Mouse (Mus musculus) heart, postnatal 0 days (tissue): Measurements from ENCODE around the gene Taco1. TPM values are rescaled to one million over a fixed set of nuclear protein-coding genes. Genes with fewer than 3 reads are reported as not detected.
"Not testable (repeated sequence)": the region's sequence is repeated elsewhere in the genome, so short reads cannot be mapped to it uniquely, and the experiment has no call there.

Experiments
- ATAC-seq: fragments of 200-750 bp; cut with Nextera tagmentation; 2 replicates; pipeline ENCODE4 v1.8.0; 2017; ENCODE audit warnings: low read depth, moderate number of reproducible peaks, moderate library complexity; ENCODE audit not compliant: insufficient read depth
- DNase-seq: peaks from one replicate; pipeline ENCODE4 v3.0.0-alpha.2; 2016; ENCODE audit warnings: low spot score
- H3K27ac ChIP-seq: fragments of 300-500 bp; sonication (generic); 2 replicates; pipeline ENCODE4 v1.5.1; 2014; ENCODE audit warnings: low read depth, mild to moderate bottlenecking
- H3K27me3 ChIP-seq: fragments of 300-500 bp; sonication (generic); 2 replicates; pipeline ENCODE4 v1.6.1; 2014; ENCODE audit warnings: low read length, mixed read lengths; ENCODE audit not compliant: control insufficient read depth, insufficient read depth
- H3K36me3 ChIP-seq: fragments of 300-500 bp; sonication (generic); replicated peaks from 2 replicates; pipeline ENCODE4 v1.6.1; 2014; ENCODE audit warnings: low read length, mixed read lengths; ENCODE audit not compliant: control insufficient read depth, insufficient read depth
- H3K4me1 ChIP-seq: fragments of 300-500 bp; sonication (generic); 2 replicates; pipeline ENCODE4 v1.6.1; 2014; ENCODE audit warnings: antibody characterized with exemption; ENCODE audit not compliant: control insufficient read depth, insufficient read depth
- H3K4me2 ChIP-seq: fragments of 300-500 bp; sonication (generic); 2 replicates; pipeline ENCODE4 v1.6.1; 2014; ENCODE audit warnings: low read depth, mild to moderate bottlenecking, low read length, moderate library complexity
- H3K4me3 ChIP-seq: fragments of 300-500 bp; sonication (generic); 2 replicates; pipeline ENCODE4 v1.5.1; 2014; ENCODE audit warnings: low read depth, low read length
- H3K9ac ChIP-seq: fragments of 300-500 bp; sonication (generic); replicated peaks from 2 replicates; pipeline ENCODE4 v1.6.1; 2014; ENCODE audit warnings: low read depth, low read length, mixed read lengths
- H3K9me3 ChIP-seq: fragments of 300-500 bp; sonication (generic); replicated peaks from 2 replicates; pipeline ENCODE4 v1.6.1; 2016; ENCODE audit warnings: low read length; ENCODE audit not compliant: control insufficient read depth
- CTCF ChIP-seq: IDR thresholded peaks from 2 replicates; pipeline ENCODE4 v1.5.1; 2016; ENCODE audit warnings: antibody characterized with exemption, control low read depth, low read depth
- EP300 ChIP-seq: IDR thresholded peaks from 2 replicates; pipeline ENCODE4 v1.6.1; 2016; ENCODE audit warnings: antibody characterized with exemption, low read depth
- WGBS: fragments of 180-500 bp; shearing (Covaris S2); extraction: QIAGEN DNeasy Blood & Tissue Kit; methylation state at CpG from one replicate; pipeline ENCODE4 v1.1.7; 2014; 5-methylcytosine and 5-hydroxymethylcytosine counted together
- polyA plus RNA-seq: library from polyadenylated mRNA; unstranded; fragments of >200 nt; fragmentation: Nextera tagmentation; extraction: Ambion mirVana; gene quantifications from 2 replicates; pipeline ENCODE4 v1.2.1, GENCODE M21; 2015
- total RNA-seq: library from RNA; depleted of rRNA; stranded (reverse); fragments of >200 nt; gene quantifications from 2 replicates; pipeline ENCODE4 v1.2.3, GENCODE M21; 2014; ENCODE audit warnings: low replicate concordance

Gene Taco1
- total and polyA plus RNA-seq, 2 experiments from 2014 or later: 17.4 to 40.6 TPM

DNA sequence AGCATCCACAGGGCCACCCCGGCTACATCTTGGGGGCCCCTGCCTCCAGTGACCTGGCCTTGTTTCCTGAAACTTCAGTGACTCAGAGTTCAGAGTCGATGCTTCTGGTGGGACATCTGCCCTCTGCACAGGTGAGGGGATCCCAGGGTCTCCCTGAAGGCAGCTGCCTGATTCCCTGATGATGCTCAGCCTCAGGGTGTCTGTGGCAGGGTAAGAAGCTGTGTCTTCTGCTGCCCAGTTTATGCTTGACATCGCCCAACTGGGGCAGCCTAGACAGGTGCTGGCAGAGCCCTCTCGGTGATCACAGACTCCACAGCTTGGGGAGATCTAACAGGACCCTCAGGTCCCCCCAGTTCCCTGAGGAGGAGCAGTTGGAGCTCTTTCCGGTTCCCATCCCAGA lies 38.3 kb upstream of the Taco1 start:
- ATAC-seq: no peak
- WGBS: 82% methylated on average over 5 of the region's 5 CpGs

DNA sequence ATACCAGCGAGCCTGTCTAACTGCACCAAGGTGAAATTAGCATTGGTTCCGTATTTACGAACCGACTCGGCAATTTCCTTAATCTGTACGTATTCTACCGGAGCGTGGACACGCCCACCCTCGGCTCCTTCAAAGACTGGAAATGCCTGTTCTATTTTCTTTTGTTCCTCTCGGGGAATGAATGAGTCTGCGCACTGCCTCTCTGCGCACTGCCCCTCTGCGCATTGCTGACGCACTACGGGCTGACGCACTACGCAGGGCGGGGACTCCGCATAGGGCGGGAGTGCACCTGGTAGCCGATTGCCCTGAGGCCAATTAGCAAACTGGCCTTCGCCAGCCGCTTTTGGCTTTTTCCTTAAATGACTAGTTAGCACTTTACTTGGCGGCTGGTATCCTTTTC lies 33.8 kb upstream of the Taco1 start:
- Histone ChIP-seq H3K4me2 (peak overlapping the region; percentile 37; the same call in 1 of the 2 replicates), H3K4me3 (peak overlapping the region; percentile 35)
- not testable (repeated sequence) for H3K9ac ChIP-seq, ATAC-seq, H3K4me1 ChIP-seq, H3K36me3 ChIP-seq, H3K27me3 ChIP-seq, H3K9me3 ChIP-seq, H3K27ac ChIP-seq, DNase-seq
- WGBS: 27% methylated on average over 7 of the region's 25 CpGs

More for the DNA sequence above, 38.3 kb upstream of the Taco1 start:
- Histone ChIP-seq H3K4me3 (no peak overlapping the region), H3K9ac (no peak overlapping the region), H3K9me3 (no peaks in the 10 kb centered on the region), H3K27ac (no peak overlapping the region), H3K4me1 (no peaks in the 10 kb centered on the region), H3K36me3 (no peaks in the 10 kb centered on the region), H3K27me3 (no peaks in the 10 kb centered on the region), H3K4me2 (no peak overlapping the region)
- TF ChIP-seq EP300: no peak
- DNase-seq: no peak

DNA sequence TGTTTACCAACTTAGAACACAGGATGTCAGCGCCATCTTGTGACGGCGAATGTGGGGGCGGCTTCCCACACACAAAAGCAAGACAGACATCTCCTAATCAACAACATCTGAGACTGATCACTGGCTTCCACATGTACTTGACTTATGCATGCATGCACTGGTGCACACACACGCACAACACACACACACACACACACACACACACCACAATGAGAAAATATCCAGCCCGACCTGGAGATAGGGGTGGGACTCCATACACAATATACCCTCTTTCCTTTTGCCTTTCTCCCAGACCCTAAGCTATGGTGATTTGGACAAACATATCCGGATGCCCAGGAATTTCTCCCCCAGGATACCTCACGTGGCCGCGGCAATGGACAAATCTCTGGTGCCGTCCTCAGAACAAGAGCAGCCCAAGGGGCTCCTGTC lies 32.4 kb upstream of the Taco1 start:
- DNase-seq (no peak), ATAC-seq (no peak)
- peak overlapping the region; percentile 77 for H3K27ac ChIP-seq
- no peaks in the 10 kb centered on the region for H3K9me3 ChIP-seq
- H3K4me3 ChIP-seq: no peak overlapping the region; the same call in 1 of the 2 replicates
- no peak overlapping the region for H3K9ac ChIP-seq
- 38% methylated on average over 11 of the region's 11 CpGs for WGBS
- no peak for TF ChIP-seq EP300
- no peak for TF ChIP-seq CTCF
- peaks cover 12% of the 10 kb centered on the region for H3K4me1 ChIP-seq
- no peaks in the 10 kb centered on the region for H3K36me3 ChIP-seq
- H3K27me3 ChIP-seq: no peaks in the 10 kb centered on the region
- peak overlapping the region; percentile 43 for H3K4me2 ChIP-seq

DNA sequence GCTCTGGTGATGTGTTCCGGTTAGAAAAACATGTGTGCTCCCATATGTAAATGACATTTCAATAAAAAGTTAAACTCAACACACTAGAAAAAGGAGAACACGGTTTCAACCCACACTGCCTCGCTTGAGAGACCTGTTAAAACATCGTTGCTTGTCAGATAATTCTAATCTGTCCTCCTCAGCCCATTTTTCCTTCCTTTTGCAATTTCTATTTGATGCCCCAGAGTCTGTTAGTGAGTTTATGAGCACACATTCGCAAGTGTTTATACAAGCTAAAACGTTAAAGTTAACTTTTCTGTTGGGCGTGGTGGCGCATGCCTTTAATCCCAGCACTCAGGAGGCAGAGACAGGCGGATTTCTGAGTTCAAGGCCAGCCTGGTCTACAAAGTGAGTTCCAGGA lies 30.9 kb upstream of the Taco1 start:
- no peak overlapping the region for H3K4me2 ChIP-seq
- TF ChIP-seq EP300 (no peak), CTCF (no peak)
- no peak overlapping the region for H3K4me3 ChIP-seq
- no peak for ATAC-seq
- no peak overlapping the region for H3K27ac ChIP-seq
- WGBS: 76% methylated on average over 9 of the region's 9 CpGs
- H3K36me3 ChIP-seq: no peaks in the 10 kb centered on the region
- H3K4me1 ChIP-seq: peaks cover 12% of the 10 kb centered on the region
- no peak overlapping the region for H3K9ac ChIP-seq
- no peaks in the 10 kb centered on the region for H3K9me3 ChIP-seq
- no peaks in the 10 kb centered on the region for H3K27me3 ChIP-seq
- DNase-seq: no peak

DNA sequence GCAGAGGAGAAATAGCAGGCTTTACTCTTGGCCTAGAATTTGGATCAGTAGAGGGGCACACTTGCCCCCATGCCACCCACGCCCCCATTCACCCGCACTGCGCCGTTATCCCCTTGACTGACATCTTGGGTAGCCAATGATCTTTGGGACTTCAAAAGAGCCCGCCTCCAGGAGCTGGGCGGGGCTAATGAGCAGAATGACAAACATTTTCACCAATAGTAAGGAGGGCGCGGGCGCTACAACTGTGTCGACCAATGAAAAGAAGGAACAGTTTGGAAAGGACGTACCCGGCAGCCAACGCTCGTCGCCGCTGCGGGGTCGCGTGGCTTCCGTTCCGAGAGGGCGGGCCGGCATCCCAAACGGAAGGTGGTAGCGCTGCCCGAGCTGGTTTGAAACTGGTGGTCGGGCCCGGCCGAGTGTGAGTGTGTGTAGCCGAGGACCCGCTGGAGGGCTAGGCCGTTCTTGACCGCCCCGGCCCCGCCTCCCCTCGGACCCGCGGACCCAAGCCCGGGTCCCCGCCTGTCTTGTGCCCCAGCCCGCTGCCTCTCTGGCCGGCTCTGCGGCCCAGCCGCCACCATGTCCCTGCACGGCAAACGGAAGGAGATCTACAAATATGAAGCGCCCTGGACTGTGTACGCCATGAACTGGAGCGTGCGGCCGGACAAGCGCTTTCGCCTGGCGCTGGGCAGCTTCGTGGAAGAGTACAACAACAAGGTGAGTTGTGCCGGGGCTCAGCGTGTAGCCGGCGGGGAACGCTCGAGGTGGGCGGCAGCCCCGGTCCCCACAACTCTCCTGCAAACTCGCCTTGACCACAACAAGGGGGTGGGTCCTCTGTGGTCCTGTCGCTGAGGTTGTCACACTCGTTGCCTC lies 29.1 kb upstream of the Taco1 start, which contains the start of gene Dcaf7:
Gene Dcaf7 (plus strand): TSS at position 325 of the 870 bp plus-strand sequence.
- peak; percentile 96 for DNase-seq
- H3K9me3 ChIP-seq: no peaks in the 10 kb centered on the region
- H3K36me3 ChIP-seq: no peaks in the 10 kb centered on the region
- TF ChIP-seq CTCF (no peak), EP300 (0 out of 2 replicates have a peak, but pooled peaks have one; percentile 77)
- H3K27me3 ChIP-seq: no peaks in the 10 kb centered on the region
- H3K9ac ChIP-seq: peak within 1 kb of the TSS; percentile 93
- H3K4me3 ChIP-seq: peak within 1 kb of the TSS; percentile 98
- 0% methylated on average over 64 of the region's 66 CpGs for WGBS
- ATAC-seq: peak; percentile 99
- H3K4me2 ChIP-seq: peak within 1 kb of the TSS; percentile 93
- peaks cover 12% of the 10 kb centered on the region for H3K4me1 ChIP-seq
- peak within 1 kb of the TSS; percentile 93 for H3K27ac ChIP-seq
